Mouse (Mus musculus): ENCODE data around the gene Vwce. TPM values are rescaled to one million over a fixed set of nuclear protein-coding genes. Genes with fewer than 3 reads are reported as not detected.

The Vwce gene
- polyA plus RNA-seq, 1 experiment from 2014 or later, result 1.6 TPM

- Histone ChIP-seq H3K4me1 (peaks cover 44% of the 10 kb centered on the region), H3K27ac (peak overlapping the region; percentile 95), H3K4me2 (peak overlapping the region; percentile 67), H3K9ac (peak overlapping the region; percentile 88), H3K4me3 (peak overlapping the region; percentile 87), H3K36me3 (replicated peaks) (peaks cover 20% of the 10 kb centered on the region), H3K27me3 (replicated peaks) (no peaks in the 10 kb centered on the region), H3K9me3 (no peaks in the 10 kb centered on the region)
- no peak for ATAC-seq (replicated peaks)
- WGBS, result 60% methylated on average over 3 of the region's 3 CpGs
These were observed 29.5 kb upstream of the Vwce start for GRCm38 (mm10) chr19:10604534-10604933.

GRCm38 (mm10) chr19:10605293-10605900 lies 28.6 kb upstream of the Vwce start, which contains the start of the genes Ddb1 and Tkfc:
Gene Ddb1 (plus strand): TSS chr19:10605327.
Gene Tkfc (minus strand): TSS chr19:10605654.
- H3K4me2 ChIP-seq, result peak within 1 kb of the TSS; percentile 67
- peak within 1 kb of the TSS; percentile 87 for H3K4me3 ChIP-seq
- no peaks in the 10 kb centered on the region for H3K9me3 ChIP-seq
- peaks cover 29% of the 10 kb centered on the region for H3K36me3 ChIP-seq (replicated peaks)
- no peaks in the 10 kb centered on the region for H3K27me3 ChIP-seq (replicated peaks)
- under 1% methylated on average over 49 of the region's 49 CpGs for WGBS
- peak; percentile 96 for ATAC-seq (replicated peaks)
- H3K27ac ChIP-seq, result peak within 1 kb of the TSS; percentile 95
- peaks cover 44% of the 10 kb centered on the region for H3K4me1 ChIP-seq
- H3K9ac ChIP-seq, result peak within 1 kb of the TSS; percentile 88

- ATAC-seq (replicated peaks), result 0 out of 2 replicates have a peak, but pooled peaks have one; percentile 4
- peak overlapping the region; percentile 83 for H3K27ac ChIP-seq
- peaks cover 35% of the 10 kb centered on the region for H3K36me3 ChIP-seq (replicated peaks)
- 9% methylated on average over 20 of the region's 20 CpGs for WGBS
- no peaks in the 10 kb centered on the region for H3K9me3 ChIP-seq
- H3K27me3 ChIP-seq (replicated peaks), result no peaks in the 10 kb centered on the region
- H3K4me1 ChIP-seq, result peaks cover 44% of the 10 kb centered on the region
- peak overlapping the region; percentile 67 for H3K4me2 ChIP-seq
- peak overlapping the region; percentile 87 for H3K9ac ChIP-seq
- H3K4me3 ChIP-seq, result peak overlapping the region; percentile 87
These were observed 28.0 kb upstream of the Vwce start for GRCm38 (mm10) chr19:10605901-10606622.

- no peak overlapping the region for H3K9ac ChIP-seq
- H3K9me3 ChIP-seq, result no peaks in the 10 kb centered on the region
- H3K4me3 ChIP-seq, result no peak overlapping the region
- no peak overlapping the region for H3K27ac ChIP-seq
- H3K27me3 ChIP-seq (replicated peaks), result no peaks in the 10 kb centered on the region
- H3K4me1 ChIP-seq, result peaks cover 29% of the 10 kb centered on the region
- no peak for ATAC-seq (replicated peaks)
- no peak overlapping the region for H3K4me2 ChIP-seq
- peaks cover 60% of the 10 kb centered on the region for H3K36me3 ChIP-seq (replicated peaks)
- 91% methylated on average over 5 of the region's 5 CpGs for whole genome bisulfite sequencing
These were observed 25.3 kb upstream of the Vwce start for GRCm38 (mm10) chr19:10608573-10609240.

GRCm38 (mm10) chr19:10634872-10635318 lies 882 bp downstream of the Vwce start:
- Histone ChIP-seq H3K36me3 (replicated peaks) (peaks cover 5% of the 10 kb centered on the region; the same call in 1 of the 2 replicates), H3K27ac (0 out of 2 replicates have a peak overlapping the region, but pooled peaks have one; percentile 14), H3K4me1 (peaks cover 15% of the 10 kb centered on the region), H3K4me3 (peak overlapping the region; percentile 41), H3K27me3 (replicated peaks) (no peaks in the 10 kb centered on the region), H3K9me3 (no peaks in the 10 kb centered on the region), H3K9ac (peak overlapping the region; percentile 42), H3K4me2 (peak overlapping the region; percentile 90)
- 6% methylated on average over 21 of the region's 21 CpGs for WGBS
- peak; percentile 91 for ATAC-seq (replicated peaks)

GRCm38 (mm10) chr19:10637840-10638239 lies 3.8 kb downstream of the Vwce start:
- H3K27ac ChIP-seq, result no peak overlapping the region
- H3K4me3 ChIP-seq, result no peak overlapping the region
- H3K36me3 ChIP-seq (replicated peaks), result no peaks in the 10 kb centered on the region
- 63% methylated on average over 7 of the region's 7 CpGs for WGBS
- no peak overlapping the region for H3K4me2 ChIP-seq
- H3K4me1 ChIP-seq, result peaks cover 15% of the 10 kb centered on the region
- no peak for ATAC-seq (replicated peaks)
- no peaks in the 10 kb centered on the region for H3K27me3 ChIP-seq (replicated peaks)
- no peak overlapping the region for H3K9ac ChIP-seq
- no peaks in the 10 kb centered on the region for H3K9me3 ChIP-seq

- no peak for ATAC-seq (replicated peaks)
- Histone ChIP-seq H3K27ac (no peak overlapping the region), H3K9ac (no peak overlapping the region), H3K36me3 (replicated peaks) (no peaks in the 10 kb centered on the region), H3K27me3 (replicated peaks) (no peaks in the 10 kb centered on the region), H3K4me1 (peaks cover 5% of the 10 kb centered on the region), H3K4me3 (no peak overlapping the region), H3K4me2 (no peak overlapping the region), H3K9me3 (no peaks in the 10 kb centered on the region)
- 17% methylated on average over 5 of the region's 5 CpGs for WGBS
These were observed 6.1 kb downstream of the Vwce start for GRCm38 (mm10) chr19:10640080-10640479.

- H3K4me1 ChIP-seq, result no peaks in the 10 kb centered on the region
- WGBS, result 54% methylated on average over 13 of the region's 13 CpGs
- no peak overlapping the region for H3K4me2 ChIP-seq
- H3K27ac ChIP-seq, result no peak overlapping the region
- H3K4me3 ChIP-seq, result no peak overlapping the region
- H3K27me3 ChIP-seq (replicated peaks), result no peaks in the 10 kb centered on the region
- ATAC-seq (replicated peaks), result no peak
- no peaks in the 10 kb centered on the region for H3K9me3 ChIP-seq
- no peaks in the 10 kb centered on the region for H3K36me3 ChIP-seq (replicated peaks)
- no peak overlapping the region for H3K9ac ChIP-seq
These were observed 6.8 kb downstream of the Vwce start for GRCm38 (mm10) chr19:10640589-10641378.

GRCm38 (mm10) chr19:10645616-10646015 lies 11.6 kb downstream of the Vwce start:
- no peak for ATAC-seq (replicated peaks)
- Histone ChIP-seq H3K27me3 (replicated peaks) (no peaks in the 10 kb centered on the region), H3K36me3 (replicated peaks) (no peaks in the 10 kb centered on the region), H3K9me3 (no peaks in the 10 kb centered on the region), H3K4me1 (no peaks in the 10 kb centered on the region), H3K27ac (no peak overlapping the region), H3K4me3 (no peak overlapping the region), H3K4me2 (no peak overlapping the region), H3K9ac (no peak overlapping the region)
- WGBS, result 80% methylated on average over 2 of the region's 2 CpGs

- H3K9me3 ChIP-seq, result no peaks in the 10 kb centered on the region
- 77% methylated on average over 8 of the region's 8 CpGs for WGBS
- no peaks in the 10 kb centered on the region for H3K36me3 ChIP-seq (replicated peaks)
- no peaks in the 10 kb centered on the region for H3K27me3 ChIP-seq (replicated peaks)
- H3K27ac ChIP-seq, result no peak overlapping the region
- H3K9ac ChIP-seq, result no peak overlapping the region
- H3K4me3 ChIP-seq, result no peak overlapping the region
- no peak overlapping the region for H3K4me2 ChIP-seq
- ATAC-seq (replicated peaks), result no peak
- H3K4me1 ChIP-seq, result no peaks in the 10 kb centered on the region
These were observed 14.1 kb downstream of the Vwce start for GRCm38 (mm10) chr19:10648156-10648555.

- Histone ChIP-seq H3K36me3 (replicated peaks) (no peaks in the 10 kb centered on the region), H3K4me2 (no peak overlapping the region), H3K9ac (no peak overlapping the region), H3K9me3 (no peaks in the 10 kb centered on the region), H3K4me3 (no peak overlapping the region), H3K27ac (no peak overlapping the region), H3K27me3 (replicated peaks) (no peaks in the 10 kb centered on the region), H3K4me1 (no peaks in the 10 kb centered on the region)
- WGBS, result 69% methylated on average over 3 of the region's 3 CpGs
- no peak for ATAC-seq (replicated peaks)
These were observed 22.0 kb downstream of the Vwce start for GRCm38 (mm10) chr19:10656058-10656457.

- Histone ChIP-seq H3K9ac (no peak overlapping the region), H3K36me3 (replicated peaks) (no peaks in the 10 kb centered on the region), H3K27me3 (replicated peaks) (no peaks in the 10 kb centered on the region), H3K4me1 (no peaks in the 10 kb centered on the region), H3K9me3 (no peaks in the 10 kb centered on the region), H3K4me3 (no peak overlapping the region), H3K27ac (no peak overlapping the region), H3K4me2 (no peak overlapping the region)
- 84% methylated on average over 5 of the region's 5 CpGs for WGBS
- ATAC-seq (replicated peaks), result no peak
These were observed 23.7 kb downstream of the Vwce start for GRCm38 (mm10) chr19:10657742-10658141.
